Mouse (Mus musculus): ENCODE results near the gene Olfr459. TPM values are rescaled to one million over a fixed set of nuclear protein-coding genes. Genes with fewer than 3 reads are reported as not detected.

Olfr459 gene
- polyA plus RNA-seq, 1 experiment: not detected

DNA sequence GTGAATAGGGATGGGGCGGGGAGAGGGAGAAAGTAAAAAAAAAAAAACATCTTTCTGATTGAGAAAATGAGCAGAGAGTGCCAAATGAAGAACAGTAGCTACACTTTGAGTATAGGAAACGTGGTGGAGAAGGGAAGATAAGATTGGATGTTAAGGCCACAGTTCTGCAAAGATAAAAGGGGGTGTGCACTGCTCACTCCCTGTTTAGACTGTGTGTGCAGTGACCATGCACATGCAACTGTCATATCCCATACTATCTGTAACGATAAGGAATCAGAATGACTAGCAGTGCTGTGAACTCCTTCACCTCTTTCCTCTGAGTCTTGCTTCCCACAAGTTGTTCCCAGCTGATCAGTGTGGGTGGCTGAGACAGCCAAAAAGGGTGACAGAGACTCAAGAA is 17.8 kb downstream of the Olfr459 start:
- Histone ChIP-seq H3K4me1 (ENCODE audit: control insufficient read depth, insufficient read depth, low read length) (no peaks in the 10 kb centered on the region), H3K4me3 (replicated peaks; ENCODE audit: extremely low read depth, low read depth, low read length) (no peak overlapping the region)
- DNase-seq: no peak
- 55% methylated on average over 3 of the region's 3 CpGs for WGBS
- TF ChIP-seq POLR2A (IDR thresholded peaks at IDR 0.05; ENCODE audit: borderline replicate concordance, extremely low read depth, low read depth, low read length) (no peak), CTCF (IDR thresholded peaks at IDR 0.05; ENCODE audit: insufficient read depth, low read length) (no peak)

DNA sequence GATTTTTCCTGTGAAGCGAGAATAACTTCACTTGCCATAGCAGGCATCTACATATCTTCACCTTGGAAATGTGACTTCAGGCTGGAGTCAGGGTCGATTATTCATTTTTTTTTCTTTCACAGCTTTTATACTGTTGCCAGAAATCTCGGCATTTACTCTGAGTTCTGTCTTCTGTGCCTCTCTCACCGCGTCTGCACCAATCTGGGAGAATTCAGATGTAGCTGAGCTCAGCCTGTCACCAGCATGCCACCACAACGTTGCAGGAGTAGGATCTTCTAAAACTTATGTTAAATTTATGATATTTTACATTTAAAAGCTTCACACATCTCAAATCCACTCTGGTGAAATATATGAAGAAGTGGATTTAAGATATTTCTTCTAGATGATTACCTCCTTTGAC is 20.4 kb downstream of the Olfr459 start:
- Histone ChIP-seq H3K4me3 (replicated peaks; ENCODE audit: extremely low read depth, low read depth, low read length) (no peak overlapping the region), H3K4me1 (ENCODE audit: control insufficient read depth, insufficient read depth, low read length) (no peaks in the 10 kb centered on the region)
- no peak for DNase-seq
- 62% methylated on average over 6 of the region's 6 CpGs for WGBS
- TF ChIP-seq POLR2A (IDR thresholded peaks at IDR 0.05; ENCODE audit: borderline replicate concordance, extremely low read depth, low read depth, low read length) (no peak), CTCF (IDR thresholded peaks at IDR 0.05; ENCODE audit: insufficient read depth, low read length) (no peak)

DNA sequence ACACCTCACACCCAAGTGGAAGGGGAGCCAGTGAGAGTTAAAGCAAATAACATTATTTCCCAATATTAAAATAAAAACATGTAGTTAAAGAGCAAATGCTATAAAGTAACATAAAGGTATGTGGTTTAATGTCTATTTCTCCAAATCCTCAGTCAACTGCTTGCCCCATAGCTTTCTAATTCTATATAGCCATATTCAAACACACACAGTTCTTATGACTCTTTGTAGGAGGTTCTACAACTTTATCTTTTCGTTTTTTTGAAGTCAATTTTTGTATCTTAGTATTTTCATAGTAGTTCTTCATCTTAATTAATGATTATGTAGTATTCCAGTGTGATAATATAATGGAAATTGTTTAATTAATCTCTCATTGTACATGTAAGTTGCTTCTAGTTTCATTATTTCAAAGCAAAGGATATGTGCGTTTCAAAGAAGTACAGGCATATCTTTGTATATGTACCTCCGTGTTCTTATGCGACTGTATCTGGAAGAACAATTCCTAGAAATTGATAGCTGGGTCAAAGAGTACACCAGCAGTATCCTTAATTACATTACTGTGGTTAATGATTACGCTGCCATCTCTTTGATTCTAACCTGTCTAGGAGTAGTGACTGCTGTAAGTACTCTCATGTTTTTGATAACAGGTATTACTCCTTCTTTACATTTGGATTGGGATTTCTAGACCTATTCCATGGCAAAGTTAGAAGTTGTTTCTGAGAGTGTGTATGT is 30.1 kb downstream of the Olfr459 start:
- H3K4me1 ChIP-seq (ENCODE audit: control insufficient read depth, insufficient read depth, low read length): no peaks in the 10 kb centered on the region
- WGBS: 70% methylated on average over 5 of the region's 5 CpGs
- TF ChIP-seq POLR2A (IDR thresholded peaks at IDR 0.05; ENCODE audit: borderline replicate concordance, extremely low read depth, low read depth, low read length) (no peak), CTCF (IDR thresholded peaks at IDR 0.05; ENCODE audit: insufficient read depth, low read length) (no peak)

DNA sequence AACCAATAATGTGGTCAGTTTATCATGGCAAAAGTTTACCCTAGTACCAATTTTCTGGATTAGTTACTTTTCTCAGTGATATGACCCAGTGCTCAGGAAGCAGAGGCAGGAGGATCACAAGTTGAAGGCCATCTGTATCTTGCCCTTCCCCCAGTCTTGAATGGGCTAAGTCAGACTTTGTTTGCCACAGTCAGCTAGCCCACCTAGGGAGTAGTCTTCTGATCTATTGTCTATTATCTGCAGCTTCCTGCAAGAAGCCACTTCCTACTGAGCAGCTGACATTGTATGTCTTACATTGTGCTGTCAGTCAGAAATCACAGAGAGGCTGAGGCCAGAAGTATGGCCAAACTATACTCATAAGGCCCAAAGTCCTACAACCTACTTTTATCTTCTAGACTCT is 33.9 kb downstream of the Olfr459 start:
- H3K4me1 ChIP-seq (ENCODE audit: control insufficient read depth, insufficient read depth, low read length): no peaks in the 10 kb centered on the region
- no peak overlapping the region for H3K4me3 ChIP-seq (replicated peaks; ENCODE audit: extremely low read depth, low read depth, low read length)
- no peak for TF ChIP-seq POLR2A (IDR thresholded peaks at IDR 0.05; ENCODE audit: borderline replicate concordance, extremely low read depth, low read depth, low read length)
- TF ChIP-seq CTCF (IDR thresholded peaks at IDR 0.05; ENCODE audit: insufficient read depth, low read length): no peak
- no peak for DNase-seq

More for the DNA sequence above, 30.1 kb downstream of the Olfr459 start:
- no peak overlapping the region for H3K4me3 ChIP-seq (replicated peaks; ENCODE audit: extremely low read depth, low read depth, low read length)
- DNase-seq: no peak

DNA sequence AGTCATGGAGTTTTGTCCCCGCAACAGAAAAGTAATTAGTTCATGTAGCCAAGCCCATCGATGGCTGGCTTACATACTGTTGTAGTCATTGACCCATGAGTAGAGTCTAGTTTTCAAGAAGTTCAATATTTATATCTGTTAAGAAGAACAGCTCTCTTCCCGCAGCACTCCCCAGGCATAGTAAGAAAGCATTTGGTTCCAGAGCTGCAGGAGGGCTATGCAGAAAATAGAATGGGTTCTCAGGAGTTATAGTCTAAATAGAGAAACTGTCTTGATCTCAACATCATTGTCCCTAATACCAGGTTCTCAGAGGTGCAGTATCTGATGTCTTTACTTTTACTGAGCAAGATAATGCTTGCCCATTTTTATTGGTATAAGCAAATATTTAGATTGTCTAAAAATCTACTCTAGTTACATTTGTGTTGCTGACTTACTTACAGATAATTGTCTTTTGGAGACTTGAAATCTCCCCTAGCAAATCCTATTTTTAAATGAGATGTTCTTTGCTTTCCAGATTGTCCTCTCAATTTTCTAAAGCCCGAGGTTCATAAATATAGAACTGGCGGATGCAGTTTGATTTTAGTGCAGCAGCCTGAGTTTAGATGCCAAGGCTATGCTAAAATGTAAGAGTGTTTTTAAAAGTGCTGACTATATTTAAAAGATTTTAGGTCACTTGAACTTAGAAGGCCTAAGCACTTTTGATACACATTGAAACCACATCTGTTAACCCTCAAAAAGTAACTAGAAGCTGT is 40.1 kb downstream of the Olfr459 start:
- TF ChIP-seq POLR2A (IDR thresholded peaks at IDR 0.05; ENCODE audit: borderline replicate concordance, extremely low read depth, low read depth, low read length): no peak
- no peak for TF ChIP-seq CTCF (IDR thresholded peaks at IDR 0.05; ENCODE audit: insufficient read depth, low read length)
- Histone ChIP-seq H3K4me1 (ENCODE audit: control insufficient read depth, insufficient read depth, low read length) (no peaks in the 10 kb centered on the region), H3K4me3 (replicated peaks; ENCODE audit: extremely low read depth, low read depth, low read length) (no peak overlapping the region)
- DNase-seq: no peak
- WGBS: 86% methylated on average over 5 of the region's 5 CpGs

DNA sequence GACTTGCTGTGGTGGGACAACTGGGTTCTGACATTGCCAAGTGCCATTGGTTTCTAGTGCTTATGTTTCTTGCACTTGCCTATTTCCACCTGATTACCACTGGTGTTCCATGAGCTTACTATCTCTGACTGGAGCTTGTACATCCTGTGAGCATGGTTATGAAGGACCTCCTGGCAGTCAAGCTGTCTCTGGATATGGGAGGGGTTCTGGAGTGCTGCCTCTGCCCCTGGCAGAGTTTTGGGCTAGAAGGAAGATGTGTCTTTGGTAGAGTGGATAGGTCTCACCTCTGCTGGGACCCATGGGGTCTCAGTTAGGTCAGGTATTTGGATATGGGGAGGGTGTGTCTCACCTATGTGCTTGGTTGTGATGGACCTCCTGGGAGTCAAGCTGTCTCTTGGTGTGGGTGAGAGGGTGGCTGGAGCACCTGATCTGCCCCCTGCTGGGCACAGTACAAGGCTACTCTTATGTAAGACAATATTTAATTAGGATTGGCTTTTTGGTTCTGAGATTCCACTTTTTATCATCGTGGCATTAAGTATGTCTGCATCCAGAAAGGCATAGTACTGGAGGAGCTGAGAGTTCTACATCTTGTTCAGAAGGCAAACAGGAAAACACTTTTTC is 46.9 kb downstream of the Olfr459 start:
- TF ChIP-seq CTCF (IDR thresholded peaks at IDR 0.05; ENCODE audit: insufficient read depth, low read length) (no peak), POLR2A (IDR thresholded peaks at IDR 0.05; ENCODE audit: borderline replicate concordance, extremely low read depth, low read depth, low read length) (no peak)
- DNase-seq: no peak
- Histone ChIP-seq H3K4me1 (ENCODE audit: control insufficient read depth, insufficient read depth, low read length) (no peaks in the 10 kb centered on the region), H3K4me3 (replicated peaks; ENCODE audit: extremely low read depth, low read depth, low read length) (no peak overlapping the region)
- 61% methylated on average over 1 of the region's 1 CpGs for WGBS

DNA sequence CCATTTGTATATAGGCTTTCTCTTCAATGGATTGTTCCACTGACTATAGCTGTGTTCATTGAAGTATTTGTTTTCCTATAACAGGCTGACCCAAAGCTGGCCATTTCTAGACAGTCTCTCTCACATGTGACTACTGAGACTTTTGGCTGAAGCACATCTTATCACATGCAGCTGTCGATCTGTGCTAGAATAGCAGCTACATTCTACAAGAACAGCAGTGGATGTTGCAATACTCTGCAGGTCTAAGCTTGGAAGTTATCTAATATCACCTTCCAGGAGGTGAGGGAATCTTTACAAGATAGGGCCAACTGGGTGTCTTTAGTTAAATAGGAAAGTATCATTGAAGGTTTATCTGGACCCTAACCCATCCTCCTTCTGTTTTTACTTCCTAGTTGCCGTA is 53.5 kb downstream of the Olfr459 start:
- DNase-seq: no peak
- Histone ChIP-seq H3K4me3 (replicated peaks; ENCODE audit: extremely low read depth, low read depth, low read length) (no peak overlapping the region), H3K4me1 (ENCODE audit: control insufficient read depth, insufficient read depth, low read length) (no peaks in the 10 kb centered on the region)
- 79% methylated on average over 2 of the region's 2 CpGs for WGBS
- TF ChIP-seq CTCF (IDR thresholded peaks at IDR 0.05; ENCODE audit: insufficient read depth, low read length) (no peak), POLR2A (IDR thresholded peaks at IDR 0.05; ENCODE audit: borderline replicate concordance, extremely low read depth, low read depth, low read length) (no peak)

Other genes starting within 250 kb of the Olfr459 start
- 13.0 and 16.2 TPM in 2 replicates for gene Ephb6, start 169.7 kb downstream of the Olfr459 start, polyA plus RNA-seq (2012; rRNA removed)
- 3.0 and 4.5 TPM in 2 replicates for gene Trpv6, start 138.8 kb downstream of the Olfr459 start, polyA plus RNA-seq (2012; rRNA removed)
- gene Trpv5, start 94.4 kb downstream of the Olfr459 start, polyA plus RNA-seq (2012; rRNA removed): not detected in 2 replicates
- gene Llcfc1, start 90.7 kb downstream of the Olfr459 start, polyA plus RNA-seq (2012; rRNA removed): not detected in 2 replicates
- not detected in 2 replicates for gene Kel, start 70.8 kb downstream of the Olfr459 start, polyA plus RNA-seq (2012; rRNA removed)
- gene Pip, start 72.4 kb upstream of the Olfr459 start, polyA plus RNA-seq (2012; rRNA removed): not detected in 2 replicates
- not detected in 2 replicates for gene Sval2, start 77.8 kb upstream of the Olfr459 start, polyA plus RNA-seq (2012; rRNA removed)
- 0.45 TPM in 1 of 2 replicates, not detected in the other for gene Sval1, start 176.5 kb upstream of the Olfr459 start, polyA plus RNA-seq (2012; rRNA removed)
- not detected in 2 replicates for gene Sval3, start 193.0 kb upstream of the Olfr459 start, polyA plus RNA-seq (2012; rRNA removed)